Mouse (Mus musculus): ENCODE measurements around the gene Hcn3. TPM values are rescaled to one million over a fixed set of nuclear protein-coding genes. Genes with fewer than 3 reads are reported as not detected.

Gene Hcn3
- polyA plus RNA-seq, 1 experiment from 2014 or later = 58.4 TPM

DNA sequence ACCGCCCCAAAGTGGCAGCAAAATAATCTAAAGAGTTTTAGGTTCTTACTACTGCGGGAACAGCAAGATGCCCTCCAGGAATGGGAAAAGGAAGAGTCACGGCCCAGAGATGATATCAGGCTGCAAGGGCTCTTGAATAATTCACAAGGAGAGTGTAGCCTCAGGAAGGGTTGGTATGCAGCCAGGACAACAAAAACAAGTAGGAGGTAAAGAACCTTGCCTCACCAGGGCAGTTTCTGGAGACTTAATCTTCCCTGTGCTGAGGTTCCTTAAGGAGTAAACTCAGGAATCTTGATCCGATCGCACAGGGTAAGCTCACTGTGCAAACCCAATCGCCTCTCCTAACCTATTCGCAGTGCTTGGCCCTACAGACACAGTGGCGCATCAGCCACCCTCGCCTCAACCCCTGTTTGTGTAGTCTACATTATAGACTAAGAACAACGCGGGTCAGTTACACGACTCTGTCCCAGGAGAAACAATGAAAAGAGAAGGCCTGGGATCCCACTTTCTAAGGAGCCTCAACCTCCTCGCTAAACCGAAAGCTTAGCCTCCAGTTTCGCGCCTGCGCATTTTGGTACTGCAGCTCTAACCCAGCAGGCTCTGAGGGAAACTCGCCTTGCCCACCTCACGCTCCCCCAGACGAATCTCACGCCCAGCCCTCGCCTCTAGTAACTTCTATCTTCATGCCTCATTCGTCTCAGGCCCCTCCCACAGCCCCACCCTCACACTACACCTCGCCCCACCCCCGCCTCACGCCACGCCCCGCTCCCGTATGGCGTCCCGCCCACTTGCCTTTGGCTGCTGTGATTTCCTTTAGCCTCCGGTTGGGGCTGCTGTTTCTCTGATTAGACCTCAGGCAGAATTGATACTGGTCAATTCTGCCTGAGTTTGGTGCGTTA is 36.2 kb upstream of the Hcn3 start:
- Histone ChIP-seq H3K4me2 (ENCODE audit: low read length) (peak overlapping the region; percentile 77), H3K9ac (ENCODE audit: low read depth, low read length) (peak overlapping the region; percentile 70), H3K9me3 (ENCODE audit: control insufficient read depth, low read length) (no peaks in the 10 kb centered on the region), H3K27me3 (replicated peaks; ENCODE audit: control insufficient read depth, insufficient read depth, low read length) (no peaks in the 10 kb centered on the region), H3K4me1 (ENCODE audit: control insufficient read depth, insufficient read depth, low read depth, low read length) (peaks cover 7% of the 10 kb centered on the region), H3K27ac (ENCODE audit: low read depth, low read length) (peak overlapping the region; percentile 80), H3K4me3 (ENCODE audit: low read length) (peak overlapping the region; percentile 43), H3K36me3 (ENCODE audit: control insufficient read depth, insufficient read depth, low read length) (no peaks in the 10 kb centered on the region)
- peak; percentile 96 for ATAC-seq
- WGBS = 11% methylated on average over 33 of the region's 33 CpGs

DNA sequence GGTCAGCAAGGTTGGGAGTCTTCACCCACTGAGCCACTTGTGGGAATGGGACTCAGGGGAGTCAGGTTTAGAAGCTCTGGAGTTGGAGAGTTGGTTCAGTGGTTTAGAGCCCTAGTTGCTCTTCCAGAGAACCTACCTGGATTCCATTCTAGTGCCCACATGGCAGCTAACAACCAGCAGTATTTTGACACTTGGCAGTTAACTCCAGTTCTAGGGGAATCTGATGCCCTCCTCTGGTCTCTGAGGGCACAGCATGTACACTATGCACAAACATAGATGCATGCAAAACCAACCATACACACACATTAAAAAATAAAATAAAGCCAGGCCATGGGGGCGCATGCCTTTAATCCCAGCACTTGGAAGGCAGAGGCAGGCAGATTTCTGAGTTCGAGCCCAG is 33.9 kb upstream of the Hcn3 start:
- H3K27ac ChIP-seq (ENCODE audit: low read depth, low read length) = no peak overlapping the region
- no peaks in the 10 kb centered on the region for H3K9me3 ChIP-seq (ENCODE audit: control insufficient read depth, low read length)
- WGBS = 87% methylated on average over 2 of the region's 2 CpGs
- no peak overlapping the region for H3K4me3 ChIP-seq (ENCODE audit: low read length)
- ATAC-seq = no peak
- H3K27me3 ChIP-seq (replicated peaks; ENCODE audit: control insufficient read depth, insufficient read depth, low read length) = no peaks in the 10 kb centered on the region
- 0 out of 2 replicates have a peak, but pooled peaks cover under 1% of the 10 kb centered on the region for H3K36me3 ChIP-seq (ENCODE audit: control insufficient read depth, insufficient read depth, low read length)
- no peak overlapping the region for H3K9ac ChIP-seq (ENCODE audit: low read depth, low read length)
- H3K4me1 ChIP-seq (ENCODE audit: control insufficient read depth, insufficient read depth, low read depth, low read length) = peaks cover 7% of the 10 kb centered on the region
- H3K4me2 ChIP-seq (ENCODE audit: low read length) = no peak overlapping the region

DNA sequence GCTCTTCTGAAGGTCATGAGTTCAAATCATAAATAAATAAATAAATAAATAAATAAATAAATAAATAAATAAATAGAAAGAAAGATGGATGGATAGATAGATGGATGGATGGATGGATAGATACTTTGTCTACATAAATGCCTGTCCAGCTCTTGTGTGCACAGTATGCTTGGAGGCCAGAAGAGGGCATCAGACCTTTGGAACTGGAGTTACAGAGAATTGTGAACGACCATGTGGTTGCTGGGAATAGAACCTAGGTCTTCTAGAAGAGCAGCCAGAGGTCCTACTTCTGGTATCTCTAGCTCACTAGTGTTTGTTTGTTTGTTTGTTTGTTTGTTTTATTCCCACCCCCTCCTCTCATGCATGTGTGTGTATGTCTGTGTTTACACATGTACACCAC is 33.4 kb upstream of the Hcn3 start:
- Histone ChIP-seq H3K36me3 (ENCODE audit: control insufficient read depth, insufficient read depth, low read length) (0 out of 2 replicates have a peak, but pooled peaks cover 2% of the 10 kb centered on the region), H3K4me1 (ENCODE audit: control insufficient read depth, insufficient read depth, low read depth, low read length) (peaks cover 7% of the 10 kb centered on the region), H3K9ac (ENCODE audit: low read depth, low read length) (no peak overlapping the region), H3K4me3 (ENCODE audit: low read length) (no peak overlapping the region), H3K9me3 (ENCODE audit: control insufficient read depth, low read length) (no peaks in the 10 kb centered on the region), H3K27me3 (replicated peaks; ENCODE audit: control insufficient read depth, insufficient read depth, low read length) (no peaks in the 10 kb centered on the region), H3K4me2 (ENCODE audit: low read length) (no peak overlapping the region), H3K27ac (ENCODE audit: low read depth, low read length) (no peak overlapping the region)
- 65% methylated on average over 1 of the region's 1 CpGs for WGBS
- no peak for ATAC-seq

DNA sequence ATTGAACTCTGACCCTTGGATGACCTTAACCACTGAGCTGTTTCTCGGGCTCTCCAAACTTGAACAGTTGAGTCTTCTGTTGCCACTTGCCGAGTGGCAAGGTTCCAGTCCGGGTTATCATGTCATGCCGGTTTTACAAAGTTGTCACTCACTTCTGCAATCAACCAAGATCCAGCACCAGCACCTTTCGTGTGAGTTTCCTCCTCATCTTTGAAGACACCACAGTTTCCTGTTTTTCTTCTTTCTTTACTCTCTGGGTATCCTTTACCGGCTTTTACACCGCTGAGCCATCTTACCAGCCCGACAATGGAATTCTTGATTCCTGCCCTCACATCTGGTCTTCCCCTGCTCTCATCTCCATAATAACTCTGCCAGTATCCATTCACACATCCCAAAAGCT is 30.4 kb upstream of the Hcn3 start:
- H3K27me3 ChIP-seq (replicated peaks; ENCODE audit: control insufficient read depth, insufficient read depth, low read length) = no peaks in the 10 kb centered on the region
- H3K9me3 ChIP-seq (ENCODE audit: control insufficient read depth, low read length) = no peaks in the 10 kb centered on the region
- no peak overlapping the region for H3K4me2 ChIP-seq (ENCODE audit: low read length)
- ATAC-seq = no peak
- no peak overlapping the region for H3K9ac ChIP-seq (ENCODE audit: low read depth, low read length)
- no peak overlapping the region for H3K4me3 ChIP-seq (ENCODE audit: low read length)
- no peak overlapping the region for H3K27ac ChIP-seq (ENCODE audit: low read depth, low read length)
- 83% methylated on average over 8 of the region's 8 CpGs for WGBS
- no peaks in the 10 kb centered on the region; the same call in 1 of the 2 replicates for H3K4me1 ChIP-seq (ENCODE audit: control insufficient read depth, insufficient read depth, low read depth, low read length)
- H3K36me3 ChIP-seq (ENCODE audit: control insufficient read depth, insufficient read depth, low read length) = 0 out of 2 replicates have a peak, but pooled peaks cover 2% of the 10 kb centered on the region

DNA sequence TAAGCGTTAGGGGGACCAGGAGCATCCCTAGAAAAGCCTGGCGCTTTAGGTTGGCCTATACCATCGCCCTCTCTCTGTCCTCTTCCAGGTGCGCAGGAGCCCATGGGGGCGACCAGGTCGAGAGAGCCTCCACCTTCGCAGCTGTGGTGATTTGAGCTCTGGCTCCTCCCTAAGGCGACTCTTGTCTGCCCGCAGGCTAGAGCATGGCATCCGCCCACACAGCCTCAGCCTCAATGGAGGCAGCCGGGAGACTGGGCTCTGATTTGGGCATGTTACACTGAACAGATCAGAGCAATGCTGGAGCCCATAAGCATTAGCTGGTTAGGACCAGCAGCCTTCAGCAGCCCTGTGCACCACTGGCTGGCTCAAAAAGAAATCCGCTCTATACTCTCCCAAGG is 28.5 kb upstream of the Hcn3 start:
- Histone ChIP-seq H3K4me1 (ENCODE audit: control insufficient read depth, insufficient read depth, low read depth, low read length) (peaks cover 14% of the 10 kb centered on the region), H3K9me3 (ENCODE audit: control insufficient read depth, low read length) (no peaks in the 10 kb centered on the region), H3K27ac (ENCODE audit: low read depth, low read length) (no peak overlapping the region), H3K4me3 (ENCODE audit: low read length) (no peak overlapping the region), H3K36me3 (ENCODE audit: control insufficient read depth, insufficient read depth, low read length) (0 out of 2 replicates have a peak, but pooled peaks cover 2% of the 10 kb centered on the region), H3K9ac (ENCODE audit: low read depth, low read length) (no peak overlapping the region), H3K4me2 (ENCODE audit: low read length) (no peak overlapping the region), H3K27me3 (replicated peaks; ENCODE audit: control insufficient read depth, insufficient read depth, low read length) (no peaks in the 10 kb centered on the region)
- no peak for ATAC-seq
- WGBS = 66% methylated on average over 12 of the region's 12 CpGs

DNA sequence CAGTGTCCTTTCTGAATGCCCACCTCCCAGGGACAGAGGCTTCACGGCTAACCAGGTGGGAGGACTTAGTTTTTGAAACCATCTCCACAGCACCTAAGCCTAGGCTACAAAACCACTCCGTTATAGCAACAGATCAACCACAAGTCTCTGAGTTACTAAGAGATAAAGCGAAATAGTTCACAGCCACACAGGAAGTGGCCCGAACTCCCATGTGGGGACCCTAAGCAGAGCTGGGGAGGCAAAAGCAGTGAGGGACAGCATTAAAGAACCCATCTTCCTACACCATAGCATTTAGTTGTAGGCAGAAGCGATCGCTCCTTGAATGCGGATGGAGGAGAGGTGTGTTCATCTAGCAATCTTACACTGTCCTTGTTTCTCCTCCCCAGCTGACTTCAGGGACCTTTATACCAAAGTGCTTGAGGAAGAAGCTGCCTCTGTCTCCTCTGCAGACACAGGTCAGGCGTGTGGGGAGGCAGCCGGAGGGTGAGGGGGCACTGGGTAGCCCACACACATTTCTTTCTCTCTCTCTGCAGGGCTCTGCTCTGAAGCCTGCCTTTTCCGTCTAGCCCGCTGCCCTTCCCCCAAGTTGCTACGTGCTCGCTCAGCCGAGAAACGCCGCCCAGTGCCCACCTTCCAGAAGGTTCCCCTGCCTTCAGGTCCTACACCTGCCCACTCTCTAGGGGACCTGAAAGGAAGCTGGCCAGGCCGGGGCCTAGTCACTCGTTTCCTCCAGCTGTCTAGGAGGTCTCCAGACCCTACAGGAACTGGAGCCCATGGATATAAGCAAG is 27.9 kb upstream of the Hcn3 start:
- Histone ChIP-seq H3K4me3 (ENCODE audit: low read length) (no peak overlapping the region), H3K9me3 (ENCODE audit: control insufficient read depth, low read length) (no peaks in the 10 kb centered on the region), H3K27ac (ENCODE audit: low read depth, low read length) (no peak overlapping the region), H3K4me1 (ENCODE audit: control insufficient read depth, insufficient read depth, low read depth, low read length) (peaks cover 15% of the 10 kb centered on the region), H3K4me2 (ENCODE audit: low read length) (no peak overlapping the region), H3K9ac (ENCODE audit: low read depth, low read length) (no peak overlapping the region), H3K36me3 (ENCODE audit: control insufficient read depth, insufficient read depth, low read length) (0 out of 2 replicates have a peak, but pooled peaks cover 2% of the 10 kb centered on the region), H3K27me3 (replicated peaks; ENCODE audit: control insufficient read depth, insufficient read depth, low read length) (no peaks in the 10 kb centered on the region)
- 62% methylated on average over 18 of the region's 18 CpGs for WGBS
- no peak for ATAC-seq

DNA sequence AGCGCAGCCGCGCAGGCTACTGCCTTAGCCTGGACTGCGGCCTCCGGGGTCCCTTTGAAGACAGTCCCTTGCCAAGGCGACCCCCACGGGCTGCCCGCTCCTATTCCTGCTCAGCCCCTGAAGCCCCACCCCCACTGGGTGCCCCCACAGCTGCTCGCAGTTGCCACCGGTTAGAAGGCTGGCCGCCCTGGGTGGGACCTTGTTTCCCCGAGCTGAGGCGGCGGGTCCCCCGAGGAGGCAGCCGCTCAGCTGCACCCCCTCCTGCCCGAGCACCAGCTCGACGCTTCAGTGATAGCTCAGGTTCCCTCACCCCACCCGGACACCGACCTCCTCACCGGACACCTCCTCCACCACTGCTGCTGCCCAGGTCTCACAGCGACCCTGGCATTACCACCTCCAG is 27.2 kb upstream of the Hcn3 start:
- no peak overlapping the region for H3K4me3 ChIP-seq (ENCODE audit: low read length)
- no peak overlapping the region for H3K27ac ChIP-seq (ENCODE audit: low read depth, low read length)
- 37% methylated on average over 22 of the region's 23 CpGs for WGBS
- H3K36me3 ChIP-seq (ENCODE audit: control insufficient read depth, insufficient read depth, low read length) = 0 out of 2 replicates have a peak, but pooled peaks cover 2% of the 10 kb centered on the region
- H3K4me1 ChIP-seq (ENCODE audit: control insufficient read depth, insufficient read depth, low read depth, low read length) = peaks cover 15% of the 10 kb centered on the region
- H3K27me3 ChIP-seq (replicated peaks; ENCODE audit: control insufficient read depth, insufficient read depth, low read length) = no peaks in the 10 kb centered on the region
- no peak overlapping the region; the same call in 1 of the 2 replicates for H3K9ac ChIP-seq (ENCODE audit: low read depth, low read length)
- H3K4me2 ChIP-seq (ENCODE audit: low read length) = no peak overlapping the region
- H3K9me3 ChIP-seq (ENCODE audit: control insufficient read depth, low read length) = no peaks in the 10 kb centered on the region
- no peak for ATAC-seq

DNA sequence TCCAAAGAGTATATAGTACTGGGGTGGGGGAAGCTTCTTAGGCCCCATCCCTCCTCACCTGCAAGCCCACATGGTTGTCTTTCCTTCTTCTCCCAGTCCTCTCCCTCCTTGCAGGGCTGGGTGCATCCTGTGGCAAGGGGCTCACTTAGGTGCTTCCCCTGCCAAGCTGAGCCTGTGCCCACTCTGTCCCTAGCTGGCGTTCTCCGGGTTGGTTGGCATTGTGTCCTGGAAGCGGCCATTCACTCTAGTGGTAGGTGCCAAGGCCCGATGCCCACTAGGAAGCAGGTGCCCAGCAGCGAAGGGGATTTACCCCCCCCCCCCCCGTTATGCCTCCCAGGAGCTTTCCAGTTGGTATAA is 23.9 kb upstream of the Hcn3 start:
- no peaks in the 10 kb centered on the region for H3K9me3 ChIP-seq (ENCODE audit: control insufficient read depth, low read length)
- peak overlapping the region; percentile 91 for H3K4me2 ChIP-seq (ENCODE audit: low read length)
- peak overlapping the region; percentile 87; the same call in 1 of the 2 replicates for H3K27ac ChIP-seq (ENCODE audit: low read depth, low read length)
- WGBS = 58% methylated on average over 6 of the region's 6 CpGs
- ATAC-seq = no peak
- peak overlapping the region; percentile 67 for H3K4me3 ChIP-seq (ENCODE audit: low read length)
- H3K27me3 ChIP-seq (replicated peaks; ENCODE audit: control insufficient read depth, insufficient read depth, low read length) = no peaks in the 10 kb centered on the region
- H3K9ac ChIP-seq (ENCODE audit: low read depth, low read length) = peak overlapping the region; percentile 86
- H3K36me3 ChIP-seq (ENCODE audit: control insufficient read depth, insufficient read depth, low read length) = peaks cover 24% of the 10 kb centered on the region
- H3K4me1 ChIP-seq (ENCODE audit: control insufficient read depth, insufficient read depth, low read depth, low read length) = peaks cover 18% of the 10 kb centered on the region
